Mouse (Mus musculus) adrenal gland, postnatal 14 days (tissue): ENCODE results near the gene Gm6482. TPM values are rescaled to one million over a fixed set of nuclear protein-coding genes. Genes with fewer than 3 reads are reported as not detected.
"Not testable (repeated sequence)": the region's sequence is repeated elsewhere in the genome, so short reads cannot be mapped to it uniquely, and the experiment has no call there.

ENCODE experiments used
- DNase-seq: peaks from one replicate; pipeline ENCODE4 v3.0.0; 2021; ENCODE audit warnings: mixed read lengths
- long read RNA-seq, 2 experiments: library from polyadenylated mRNA; stranded (forward); transcript quantifications; one replicate each; pipeline ENCODE4 v2.0.0; 2021
- total RNA-seq: library from RNA; stranded (reverse); gene quantifications from 2 replicates; pipeline ENCODE4 v1.2.3, GENCODE M21; 2021

Gene Gm6482
- not detected in 2 replicates for total RNA-seq
- long read RNA-seq, experiment 1 = 0 reads
- long read RNA-seq, experiment 2 = 0 reads

DNA sequence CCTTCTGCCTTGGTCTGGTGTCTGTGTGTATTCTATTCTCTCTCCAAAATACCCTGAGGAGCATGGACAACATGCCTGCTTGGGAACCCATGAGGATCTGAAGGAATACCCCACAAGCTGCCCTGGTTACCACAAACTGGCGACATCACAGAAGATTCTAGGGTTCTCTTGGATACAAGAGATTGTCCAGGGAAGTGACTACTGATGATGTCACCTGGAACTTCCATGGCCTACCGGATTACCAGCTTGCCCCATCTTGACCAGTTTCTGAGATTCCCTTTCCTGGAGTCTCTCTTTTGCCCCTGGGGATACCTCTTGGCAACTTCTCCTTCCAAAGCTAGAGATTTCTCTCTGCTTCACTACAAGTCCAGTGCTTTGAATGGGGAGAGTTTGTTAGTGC is at the start of gene Gm6482:
Gene Gm6482 (minus strand): TSS at position 101 of the 400 bp plus-strand sequence.
- not testable (repeated sequence) for DNase-seq

DNA sequence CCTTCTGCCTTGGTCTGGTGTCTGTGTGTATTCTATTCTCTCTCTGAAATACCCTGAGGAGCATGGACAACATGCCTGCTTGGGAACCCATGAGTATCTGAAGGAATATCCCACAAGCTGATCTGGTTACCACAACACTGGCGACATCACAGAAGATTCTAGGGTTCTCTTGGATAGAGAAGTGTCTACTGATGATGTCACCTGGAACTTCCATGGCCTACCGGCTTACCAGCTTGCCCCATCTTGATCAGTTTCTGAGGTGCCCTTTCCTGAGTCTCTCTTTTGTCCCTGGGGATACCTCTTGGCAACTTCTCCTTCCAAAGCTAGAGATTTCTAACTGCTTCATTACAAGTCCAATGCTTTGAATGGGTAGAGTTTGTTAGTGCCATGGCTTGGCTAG is 45.3 kb upstream of the Gm6482 start, which contains the start of gene Gm7954:
Gene Gm7954 (minus strand): TSS at position 101 of the 400 bp plus-strand sequence.
- DNase-seq = not testable (repeated sequence)

DNA sequence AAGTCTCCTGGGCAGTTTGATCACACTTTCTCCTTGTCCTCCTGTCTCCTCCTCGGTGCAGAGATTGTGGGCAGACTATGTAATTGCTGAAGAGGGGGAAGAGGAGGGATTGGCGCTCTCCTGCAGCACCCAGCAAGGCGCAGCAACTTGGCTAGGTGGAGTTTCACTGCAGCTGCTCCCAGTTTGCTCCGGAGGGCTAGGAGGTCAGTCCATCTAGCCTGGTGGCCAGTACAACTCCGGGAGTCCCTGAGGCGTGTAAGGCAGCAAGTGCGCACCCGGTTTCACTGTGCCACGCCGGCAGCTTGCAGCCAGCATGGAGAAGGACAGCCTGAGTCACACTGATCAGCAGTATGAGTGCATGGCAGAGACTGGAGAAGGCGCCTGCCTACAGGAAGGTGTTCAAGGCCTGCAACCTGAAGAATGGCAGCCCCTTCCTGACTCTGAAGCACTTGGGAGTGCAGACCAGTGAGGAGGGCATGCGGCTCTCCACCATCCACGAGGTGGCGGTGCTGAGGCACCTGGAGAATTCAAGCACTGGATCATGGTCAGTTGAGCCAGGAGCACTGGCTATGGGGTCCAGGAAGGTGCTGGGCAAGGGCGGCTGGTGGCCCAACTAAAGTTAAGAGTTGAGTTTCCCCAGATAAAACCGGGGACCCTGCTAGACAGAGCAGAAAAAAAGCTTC is 17.5 kb upstream of the Gm6482 start:
- DNase-seq = peak; percentile 20

DNA sequence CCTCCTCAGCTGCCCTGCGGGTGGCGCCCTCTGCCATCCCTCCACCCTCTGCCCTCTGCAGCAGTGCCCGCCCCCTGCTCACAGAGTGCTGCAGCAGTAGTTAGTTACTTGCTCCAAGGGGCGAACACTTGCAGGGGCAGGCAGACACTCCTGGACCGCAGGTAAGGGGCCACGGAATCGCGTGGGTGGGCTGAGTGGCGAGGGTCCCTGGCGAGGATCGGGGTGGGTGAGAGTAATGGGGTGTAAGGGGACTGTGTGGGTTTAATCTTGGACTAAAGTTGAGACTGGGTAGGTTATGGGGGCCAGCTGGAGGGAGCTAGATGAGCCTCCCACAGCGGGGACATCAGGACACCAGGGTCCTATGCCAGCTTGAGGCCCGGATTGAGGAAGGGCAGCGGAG is 16.6 kb upstream of the Gm6482 start:
- DNase-seq = peak; percentile 3

DNA sequence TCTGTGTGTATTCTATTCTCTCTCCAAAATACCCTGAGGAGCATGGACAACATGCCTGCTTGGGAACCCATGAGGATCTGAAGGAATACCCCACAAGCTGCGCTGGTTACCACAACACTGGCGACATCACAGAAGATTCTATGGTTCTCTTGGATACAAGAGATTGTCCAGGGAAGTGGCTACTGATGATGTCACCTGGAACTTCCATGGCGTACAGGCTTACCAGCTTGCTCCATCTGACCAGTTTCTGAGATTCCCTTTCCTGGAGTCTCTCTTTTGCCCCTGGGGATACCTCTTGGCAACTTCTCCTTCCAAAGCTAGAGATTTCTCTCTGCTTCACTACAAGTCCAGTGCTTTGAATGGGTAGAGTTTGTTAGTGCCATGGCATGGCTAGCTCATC is 21.8 kb downstream of the Gm6482 start, which contains the start of gene Gm7945:
Gene Gm7945 (minus strand): TSS at position 101 of the 400 bp plus-strand sequence.
- not testable (repeated sequence) for DNase-seq

Other genes with a start within 250 kb of the Gm6482 start
- not detected in 2 replicates for gene Sftpd, start 223.1 kb downstream of the Gm6482 start, total RNA-seq
- gene Gm2832, start 129.5 kb downstream of the Gm6482 start, total RNA-seq = not detected in 2 replicates
- gene Gm5798, start 59.7 kb downstream of the Gm6482 start, total RNA-seq = not detected in 2 replicates
- not detected in 2 replicates for gene Gm7945, start 21.9 kb downstream of the Gm6482 start, total RNA-seq
- not detected in 2 replicates for gene Gm7954, start 45.2 kb upstream of the Gm6482 start, total RNA-seq
- not detected in 2 replicates for gene Gm3486, start 81.2 kb upstream of the Gm6482 start, total RNA-seq
- not detected in 2 replicates for gene Gm7970, start 147.3 kb upstream of the Gm6482 start, total RNA-seq
- gene 1700049E17Rik2, start 164.9 kb upstream of the Gm6482 start, total RNA-seq = not detected in 2 replicates
- gene Gm3072, start 216.3 kb upstream of the Gm6482 start, total RNA-seq = not detected in 2 replicates
- gene Gm3676, start 238.2 kb upstream of the Gm6482 start, total RNA-seq = not detected in 2 replicates